Mouse (Mus musculus) E14TG2a.4 (cell line): ENCODE measurements around the gene Gucy2e.
A peak's percentile ranks its signal among the peaks of the same experiment; 100 is the strongest.

Experiments used
- CTCF ChIP-seq: conservative IDR thresholded peaks from 2 replicates; pipeline ENCODE4 v1.5.1; 2014; ENCODE audit warnings: low read length
- POU5F1 ChIP-seq: IDR thresholded peaks from 2 replicates; pipeline ENCODE4 v1.6.1; 2014; ENCODE audit warnings: low read length, borderline replicate concordance

DNA sequence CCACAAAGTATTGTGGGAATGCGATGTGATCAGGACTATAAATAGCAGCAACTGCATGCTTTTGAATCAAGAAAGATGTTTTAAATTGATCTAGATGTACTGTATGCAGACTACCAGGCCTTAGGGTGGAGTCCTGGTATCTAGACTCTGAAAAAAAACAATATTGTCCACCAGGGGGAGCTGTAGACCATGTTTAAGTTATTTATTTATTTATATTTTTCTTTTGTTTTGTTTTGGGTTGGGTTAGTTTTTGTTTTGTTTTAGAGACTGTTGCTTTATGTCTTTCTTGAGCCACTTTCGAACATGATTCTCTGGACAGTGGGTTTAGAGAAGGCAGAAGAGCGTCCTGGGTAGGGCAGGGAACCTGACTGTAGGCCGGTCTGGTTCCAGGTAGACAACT is 21.0 kb upstream of the Gucy2e start:
- TF ChIP-seq CTCF, result peak; percentile 43
- TF ChIP-seq POU5F1, result no peak
